Mouse (Mus musculus): ENCODE results near the gene Il5.
"Not testable (repeated sequence)": the region's sequence is repeated elsewhere in the genome, so short reads cannot be mapped to it uniquely, and the experiment has no call there.

Il5 gene

DNA sequence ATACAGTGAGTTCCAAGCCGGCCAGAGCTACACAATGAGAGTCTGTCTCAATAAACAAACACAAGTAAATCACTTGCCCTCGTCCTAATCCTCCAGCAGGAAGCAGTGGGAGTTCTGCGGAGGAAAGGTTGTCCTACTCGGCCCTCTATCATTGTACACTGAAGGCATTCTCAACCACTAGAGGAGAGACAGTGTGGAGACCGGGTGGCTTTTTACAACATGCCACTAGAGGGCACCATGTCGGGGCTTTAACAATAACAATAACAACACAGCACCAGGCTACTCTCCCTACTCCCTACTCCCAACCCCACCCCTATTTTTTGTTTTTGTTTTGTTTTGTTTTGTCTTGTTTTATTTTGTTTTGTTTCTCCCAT lies 17.0 kb downstream of the Il5 start:
- no peak for DNase-seq (ENCODE audit: extremely low spot score, low read depth, low spot score)

GRCm38 (mm10) chr11:53742353-53742752 lies 21.8 kb downstream of the Il5 start:
- DNase-seq (ENCODE audit: extremely low spot score, low read depth, low spot score): no peak

DNA sequence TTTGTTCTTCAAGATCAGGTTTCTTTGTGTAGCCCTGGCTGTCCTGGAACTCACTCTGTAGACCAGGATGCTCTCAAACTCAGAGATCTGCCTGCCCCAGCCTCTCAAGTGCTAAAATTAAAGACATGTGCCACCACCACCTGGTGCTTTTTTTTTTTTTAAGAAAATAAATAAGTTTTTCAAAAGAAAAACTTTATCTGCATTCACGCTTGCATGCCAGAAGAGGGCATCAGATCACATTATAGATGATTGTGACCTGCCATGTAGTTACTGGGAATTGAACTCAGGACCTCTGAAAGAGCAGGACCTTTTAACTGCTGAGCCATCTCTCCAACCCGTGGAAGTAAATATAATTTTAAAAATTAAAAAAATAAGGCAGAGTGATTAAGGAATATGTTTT lies 24.7 kb downstream of the Il5 start:
- no peak for DNase-seq (ENCODE audit: extremely low spot score, low read depth, low spot score)

- no peak for DNase-seq (ENCODE audit: extremely low spot score, low read depth, low spot score)
Observed at GRCm38 (mm10) chr11:53747985-53748384, 27.4 kb downstream of the Il5 start.

GRCm38 (mm10) chr11:53748614-53749013 lies 28.0 kb downstream of the Il5 start:
- no peak for DNase-seq (ENCODE audit: extremely low spot score, low read depth, low spot score)

GRCm38 (mm10) chr11:53749306-53749705 lies 28.7 kb downstream of the Il5 start:
- DNase-seq (ENCODE audit: extremely low spot score, low read depth, low spot score): no peak

DNA sequence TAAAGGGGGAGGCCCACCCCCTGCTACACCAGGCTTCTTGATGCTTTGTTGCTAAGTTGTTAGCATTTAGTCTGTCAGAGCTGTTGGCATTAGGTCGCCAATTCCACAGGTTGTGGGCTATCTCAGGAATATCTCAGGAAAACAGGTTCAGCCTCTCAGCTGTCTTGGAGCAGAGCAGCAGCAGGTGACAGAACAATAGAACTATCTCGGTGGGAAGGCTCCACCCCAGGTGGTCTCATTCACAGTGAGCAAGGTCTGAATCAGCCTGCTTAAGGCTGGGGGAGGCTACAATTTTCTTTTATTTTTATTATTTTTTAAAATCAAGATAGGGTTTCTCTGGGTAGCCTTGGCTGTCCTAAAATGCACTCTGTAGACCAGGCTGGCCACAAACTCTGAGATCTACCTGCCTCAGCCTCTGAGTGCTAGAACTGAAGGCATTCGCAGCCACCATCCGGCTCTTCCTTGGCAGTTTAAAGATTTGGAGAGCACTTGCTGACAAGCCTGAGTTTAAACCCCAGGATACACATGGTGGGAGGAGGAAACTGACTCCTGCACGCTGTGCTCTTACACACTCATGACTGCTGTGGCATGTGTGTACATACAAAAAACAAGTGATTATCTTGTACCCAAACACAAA lies 29.2 kb downstream of the Il5 start:
- DNase-seq (ENCODE audit: extremely low spot score, low read depth, low spot score): no peak

DNA sequence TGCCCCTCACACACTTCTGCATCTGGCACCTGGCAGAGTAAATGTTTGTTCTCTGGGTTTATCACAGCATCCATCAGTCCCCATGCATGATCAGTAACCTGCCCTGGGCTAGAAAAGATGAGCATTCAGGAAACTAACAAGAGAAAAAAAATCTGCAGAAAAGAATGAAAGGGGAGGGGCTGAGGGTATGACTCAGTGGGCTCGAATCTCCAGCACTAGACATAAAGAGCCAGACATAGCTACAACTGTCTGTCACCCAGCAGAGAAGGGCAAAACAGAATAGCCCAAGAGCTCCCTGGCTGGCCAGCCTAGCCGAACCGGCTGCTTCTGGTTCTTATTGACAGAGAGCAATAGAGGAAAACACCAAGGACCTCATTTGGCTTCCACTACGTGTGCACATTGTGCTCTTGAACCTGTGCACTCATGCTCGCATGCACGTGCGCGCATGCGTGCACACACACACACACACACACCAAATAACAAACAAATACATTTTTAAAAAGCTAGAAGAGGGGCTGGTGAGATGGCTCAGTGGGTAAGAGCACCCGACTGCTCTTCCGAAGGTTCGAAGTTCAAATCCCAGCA lies 34.5 kb downstream of the Il5 start:
- no peak for DNase-seq (ENCODE audit: extremely low spot score, low read depth, low spot score)

- no peak for DNase-seq (ENCODE audit: extremely low spot score, low read depth, low spot score)
Observed at GRCm38 (mm10) chr11:53757612-53758011, 37.0 kb downstream of the Il5 start.

- DNase-seq (ENCODE audit: extremely low spot score, low read depth, low spot score): not testable (repeated sequence)
Observed at GRCm38 (mm10) chr11:53758033-53758432, 37.4 kb downstream of the Il5 start.

DNA sequence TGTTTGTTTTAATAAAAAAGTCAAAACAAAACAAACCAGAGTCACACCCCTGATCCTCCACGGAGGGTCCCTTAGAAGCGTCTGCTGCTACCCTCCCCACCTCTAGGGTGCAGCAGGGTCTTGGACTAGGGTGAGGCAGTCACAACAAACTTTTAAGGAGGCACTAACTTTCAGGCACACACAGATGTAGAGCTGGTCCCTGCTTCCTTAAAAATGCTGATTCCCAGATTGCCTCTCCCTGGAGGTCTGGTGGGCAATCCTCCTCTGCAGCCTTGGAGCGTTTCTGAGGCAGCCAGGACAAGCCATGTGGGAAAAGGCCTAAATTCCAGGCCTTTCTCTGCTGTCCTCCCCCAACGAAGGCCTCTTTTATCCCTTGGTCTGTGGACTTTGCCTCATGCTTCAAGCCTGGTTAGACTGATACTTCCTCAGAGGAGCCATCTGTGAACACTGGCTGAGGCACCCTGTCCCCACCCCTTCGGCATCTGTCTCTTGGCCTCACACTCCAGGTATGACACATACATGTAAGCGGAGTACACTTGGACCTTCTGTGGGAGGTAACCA lies 38.3 kb downstream of the Il5 start:
- no peak for DNase-seq (ENCODE audit: extremely low spot score, low read depth, low spot score)

DNA sequence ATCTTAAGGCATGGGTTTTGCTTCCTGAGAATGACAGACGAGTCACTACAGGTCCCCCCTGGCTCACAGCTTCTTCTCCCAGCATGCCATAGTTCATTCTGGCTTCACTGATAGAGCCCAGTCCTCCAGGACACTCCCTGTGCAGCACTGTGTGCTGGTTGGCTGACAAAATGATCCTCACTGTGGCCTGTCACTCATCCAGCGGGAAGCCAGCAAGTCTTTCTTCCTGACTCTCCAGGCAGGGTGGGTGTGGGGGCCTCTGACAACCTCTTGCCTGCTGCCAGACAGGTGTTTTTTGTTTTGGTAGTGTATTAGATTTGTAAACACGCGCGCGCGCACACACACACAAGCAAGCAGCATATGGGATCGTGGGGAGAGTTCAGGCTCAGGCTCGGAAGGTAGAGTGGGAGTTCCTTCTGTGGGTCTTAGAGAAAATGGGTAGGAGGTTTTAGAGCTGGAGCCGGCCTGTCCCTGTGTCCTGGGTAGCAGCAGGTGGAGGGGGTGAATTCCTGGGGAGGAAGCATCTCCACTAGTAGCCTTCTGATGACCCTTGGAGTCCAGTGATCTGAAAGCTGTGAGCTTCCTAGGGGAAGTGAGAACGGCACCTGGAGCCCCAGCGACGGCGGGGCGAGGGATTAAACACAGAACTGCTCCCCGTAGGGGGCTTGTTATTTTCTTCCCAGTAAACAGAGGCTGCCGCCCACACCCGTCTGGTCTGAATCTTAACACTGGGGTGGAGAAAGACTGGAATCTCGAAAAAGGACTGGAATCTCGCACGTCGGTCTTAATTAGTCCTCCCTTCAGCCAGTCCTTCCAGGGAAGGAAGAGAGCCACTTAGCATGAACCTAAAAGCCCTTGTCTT lies 39.2 kb downstream of the Il5 start:
- no peak for DNase-seq (ENCODE audit: extremely low spot score, low read depth, low spot score)

- no peak for DNase-seq (ENCODE audit: extremely low spot score, low read depth, low spot score)
Observed at GRCm38 (mm10) chr11:53761284-53761683, 40.7 kb downstream of the Il5 start.

DNA sequence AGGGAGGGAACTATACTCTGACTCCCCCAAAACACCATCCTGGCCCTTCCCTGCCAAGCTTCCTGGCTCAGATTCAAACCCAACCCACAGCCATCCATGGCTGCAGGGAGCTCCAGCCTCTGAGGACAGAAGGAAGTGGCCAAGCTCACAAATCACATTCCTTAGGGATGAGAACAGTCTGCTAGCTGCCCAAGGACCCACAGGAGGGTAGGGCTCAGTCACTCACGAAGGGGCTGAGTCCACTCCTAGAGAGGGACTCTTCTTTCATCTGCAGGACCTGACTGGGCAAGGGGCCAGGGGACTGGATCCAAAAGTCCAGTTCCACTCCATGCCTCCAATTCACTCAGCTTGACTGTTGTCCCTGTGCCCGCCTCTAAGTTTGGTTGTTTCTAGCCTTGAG lies 41.2 kb downstream of the Il5 start:
- no peak for DNase-seq (ENCODE audit: extremely low spot score, low read depth, low spot score)

GRCm38 (mm10) chr11:53762426-53762825 lies 41.8 kb downstream of the Il5 start:
- DNase-seq (ENCODE audit: extremely low spot score, low read depth, low spot score): no peak

DNA sequence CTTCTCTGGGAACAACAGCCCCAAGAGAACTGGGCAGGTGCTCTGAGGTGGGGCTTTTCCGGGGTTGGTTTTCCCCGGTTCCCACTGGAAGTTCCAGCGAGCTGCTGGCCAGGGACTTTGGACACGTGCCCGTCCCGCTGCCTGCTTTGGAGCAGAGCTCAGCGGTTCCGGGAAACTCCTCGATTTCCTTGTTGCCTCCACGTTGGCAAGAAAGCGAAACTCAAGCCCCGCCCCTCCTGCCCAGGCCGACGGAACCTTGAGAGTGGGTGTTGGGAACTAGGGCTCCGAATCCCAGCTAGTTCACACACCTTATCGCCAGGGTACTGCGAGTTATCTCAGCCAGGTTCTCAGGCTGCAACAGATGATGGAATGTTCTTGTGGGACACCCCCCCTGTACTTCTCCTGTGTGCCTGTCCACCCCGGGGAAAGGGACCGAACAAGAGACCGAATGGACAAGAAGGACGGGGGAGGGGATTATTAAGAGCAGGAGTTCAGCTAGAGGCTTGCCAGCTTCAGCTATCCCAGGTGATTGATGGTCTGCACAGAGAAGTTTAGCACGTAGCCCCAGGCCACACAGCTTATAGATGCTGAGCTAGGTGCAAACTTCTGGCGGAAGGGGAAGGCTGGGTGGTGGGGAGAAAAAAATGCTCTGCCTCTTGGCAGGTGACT lies 42.4 kb downstream of the Il5 start:
- no peak for DNase-seq (ENCODE audit: extremely low spot score, low read depth, low spot score)

GRCm38 (mm10) chr11:53763496-53764140 lies 43.0 kb downstream of the Il5 start:
- no peak for DNase-seq (ENCODE audit: extremely low spot score, low read depth, low spot score)

DNA sequence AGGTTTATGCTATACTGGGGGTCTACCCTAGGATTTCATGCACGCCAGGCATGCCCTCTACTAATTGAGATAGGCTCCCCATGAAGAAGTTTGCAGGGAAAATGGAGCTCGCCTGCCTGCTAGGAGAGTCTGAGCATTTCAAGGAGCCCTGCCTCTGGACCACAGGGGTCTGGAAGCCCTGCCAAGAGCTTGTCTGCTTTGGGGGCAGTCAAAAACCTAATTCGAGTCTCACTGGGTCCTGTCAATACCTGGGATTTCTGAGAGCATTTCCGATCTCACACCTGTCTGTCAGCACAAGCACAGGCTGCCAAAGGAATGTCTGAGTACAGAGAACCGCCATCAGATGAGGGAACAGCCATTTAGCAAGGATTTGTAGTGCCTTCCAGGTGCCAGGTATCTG lies 44.0 kb downstream of the Il5 start:
- no peak for DNase-seq (ENCODE audit: extremely low spot score, low read depth, low spot score)

DNA sequence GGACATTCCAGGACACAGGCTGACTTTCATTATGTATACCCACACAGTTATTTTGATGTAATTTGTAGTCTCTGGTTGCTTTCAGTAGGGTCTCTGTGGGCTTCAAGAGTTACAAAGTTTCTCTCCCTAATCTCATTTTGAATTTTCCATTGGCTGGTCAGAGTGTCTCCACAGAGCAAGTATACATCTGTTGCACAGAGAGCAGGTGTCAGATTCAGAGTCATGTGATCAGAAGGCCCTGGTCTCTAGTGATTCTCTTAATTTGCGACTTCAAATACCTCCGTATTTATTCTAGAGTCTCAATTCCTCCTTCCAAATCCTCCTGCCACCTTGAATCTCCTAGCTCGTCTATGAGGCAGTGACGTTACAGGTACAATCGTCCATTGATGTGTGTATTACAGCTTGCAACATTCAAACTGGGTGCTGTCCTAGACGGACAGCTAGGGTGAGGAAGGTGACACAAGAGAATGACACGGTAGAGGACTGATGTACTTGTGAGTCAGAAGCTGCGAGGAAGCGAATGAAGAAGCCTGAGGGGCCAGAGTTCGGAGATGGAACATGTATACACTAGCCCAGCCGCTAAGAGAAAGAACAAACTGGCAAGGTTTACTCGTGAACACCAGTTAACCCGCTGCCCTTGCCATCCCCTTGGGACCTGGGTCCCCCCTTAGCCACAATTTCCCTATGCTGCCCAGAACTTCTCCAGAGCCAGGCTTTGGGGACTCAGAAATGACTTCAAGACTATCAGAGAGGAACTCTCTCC lies 48.0 kb downstream of the Il5 start:
- DNase-seq (ENCODE audit: extremely low spot score, low read depth, low spot score): no peak

DNA sequence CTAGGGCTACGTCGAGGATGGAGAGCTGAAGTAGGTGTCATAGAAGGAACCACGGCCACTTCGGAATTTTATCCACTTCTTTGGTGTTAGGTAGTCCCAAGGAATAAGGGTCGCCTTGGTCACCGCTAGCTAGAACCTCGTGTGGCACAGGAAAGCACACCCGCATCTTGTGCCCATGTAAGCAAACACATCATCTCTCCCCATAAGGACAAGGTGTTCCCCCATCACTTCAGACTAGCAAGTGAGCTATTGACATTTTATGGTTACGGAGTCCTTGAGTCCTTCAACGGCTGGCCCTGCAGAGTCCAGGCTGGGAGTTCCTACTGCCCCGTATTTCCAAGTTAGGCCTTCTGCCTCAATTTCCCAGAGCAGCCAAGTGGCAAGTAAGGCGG lies 48.6 kb downstream of the Il5 start:
- no peak for DNase-seq (ENCODE audit: extremely low spot score, low read depth, low spot score)

Measured in hindlimb bud, embryonic 11.5 days (tissue).